Mouse (Mus musculus) monocyte, adult 2 months (primary cell): ENCODE measurements around the gene Spint4.

Experiments used
- DNase-seq, 2 experiments: peaks; one replicate each; pipeline ENCODE4 v3.0.0; 2022; ENCODE audit warnings: low spot score in 2 of 2, low read depth in 1 of 2

Spint4 gene

GRCm38 (mm10) chr2:164731719-164732118, 33.4 kb downstream of the Spint4 start:
- DNase-seq, result no peak

- no peak for DNase-seq
Measured at GRCm38 (mm10) chr2:164733259-164733658, 35.0 kb downstream of the Spint4 start.

GRCm38 (mm10) chr2:164734839-164735238, 36.5 kb downstream of the Spint4 start:
- DNase-seq, result no peak

DNA sequence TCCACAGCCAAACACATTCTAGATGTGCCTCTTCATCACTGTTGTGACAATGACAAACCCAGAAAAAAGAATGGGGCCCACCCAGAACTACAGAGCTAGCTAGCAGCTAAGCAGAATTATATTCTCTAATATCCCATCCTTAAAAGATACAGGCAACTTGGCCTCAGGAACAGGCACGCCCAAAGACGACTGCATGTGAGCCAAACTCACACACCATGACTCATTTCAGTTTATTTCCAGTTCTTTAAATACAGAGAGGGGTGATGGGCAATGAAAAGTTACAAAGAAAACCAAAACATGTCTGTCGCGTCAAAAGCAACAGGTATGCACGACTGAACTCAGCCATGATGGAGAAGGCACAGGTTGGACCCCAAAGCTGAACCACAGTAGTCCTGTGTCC, 37.1 kb downstream of the Spint4 start:
- no peak for DNase-seq

DNA sequence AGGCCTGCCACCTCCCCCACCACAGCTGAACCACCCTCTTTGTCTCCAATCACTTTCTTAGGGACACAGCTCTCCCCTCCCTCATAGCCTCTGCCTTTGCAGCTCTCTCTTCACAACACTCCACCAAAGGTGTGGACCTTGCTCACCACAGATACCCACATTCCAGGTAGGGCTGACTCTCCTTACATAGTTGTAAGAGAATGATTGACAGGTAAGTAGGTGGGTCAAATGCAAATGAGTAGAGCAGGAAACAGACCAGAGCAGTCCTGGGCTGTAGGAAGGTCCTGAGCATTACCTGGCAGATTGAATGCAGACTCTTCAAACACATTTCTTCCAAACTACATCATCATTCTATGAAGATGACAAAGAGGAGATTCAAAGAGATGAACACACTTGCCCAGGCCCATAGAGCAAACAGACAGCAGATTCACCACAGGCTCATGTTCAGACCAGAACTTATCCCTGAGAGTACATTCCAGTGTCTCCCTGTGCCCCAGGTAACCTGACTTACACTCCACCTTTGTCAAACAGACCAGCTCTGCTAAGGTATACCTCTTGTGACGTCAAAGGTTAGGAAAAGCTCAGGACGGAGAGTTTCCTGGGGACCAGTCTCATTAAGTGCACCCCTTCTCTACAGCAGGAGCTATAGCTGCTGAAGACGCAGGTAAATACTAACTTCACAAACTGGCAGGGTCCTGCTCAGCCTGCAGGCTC, 39.2 kb downstream of the Spint4 start:
- no peak for DNase-seq

DNA sequence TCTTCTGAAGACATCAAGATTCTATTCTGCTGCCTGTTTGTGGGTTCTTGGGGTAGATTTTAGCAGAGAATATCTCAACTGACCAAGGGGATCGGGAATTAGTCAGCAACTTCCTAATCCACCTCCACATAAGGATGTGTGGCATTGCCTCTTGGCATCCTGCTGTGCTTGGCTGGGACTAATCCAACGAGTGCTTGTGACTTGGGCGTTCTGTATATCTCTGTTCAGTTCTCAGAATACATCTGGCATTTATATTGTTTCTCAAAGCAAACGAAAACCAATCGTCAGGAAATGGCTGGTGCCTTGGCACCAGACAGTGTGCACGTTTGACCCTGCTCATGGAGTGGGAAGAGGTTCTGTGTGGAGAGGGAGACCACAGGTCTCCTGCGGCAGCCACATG, 41.6 kb downstream of the Spint4 start:
- DNase-seq, result no peak

DNA sequence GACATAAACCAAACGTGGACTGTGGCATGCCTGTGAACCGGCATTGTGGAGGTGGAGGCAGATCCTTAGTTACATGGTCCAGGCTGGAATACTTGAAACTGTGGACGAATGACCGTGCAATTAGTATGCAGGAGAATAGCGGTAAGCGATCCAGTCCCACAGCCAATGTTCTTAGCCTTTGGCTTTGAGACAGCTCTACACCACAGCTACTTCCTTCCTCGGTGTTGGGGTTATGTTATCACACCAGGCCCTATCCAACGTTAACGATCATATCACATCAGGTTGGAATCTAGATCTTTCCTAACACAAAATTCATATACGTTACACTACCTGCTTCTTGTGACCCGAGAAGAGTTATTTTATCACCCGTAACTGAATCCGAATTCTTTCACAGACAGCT, 46.7 kb downstream of the Spint4 start:
- no peak for DNase-seq

DNA sequence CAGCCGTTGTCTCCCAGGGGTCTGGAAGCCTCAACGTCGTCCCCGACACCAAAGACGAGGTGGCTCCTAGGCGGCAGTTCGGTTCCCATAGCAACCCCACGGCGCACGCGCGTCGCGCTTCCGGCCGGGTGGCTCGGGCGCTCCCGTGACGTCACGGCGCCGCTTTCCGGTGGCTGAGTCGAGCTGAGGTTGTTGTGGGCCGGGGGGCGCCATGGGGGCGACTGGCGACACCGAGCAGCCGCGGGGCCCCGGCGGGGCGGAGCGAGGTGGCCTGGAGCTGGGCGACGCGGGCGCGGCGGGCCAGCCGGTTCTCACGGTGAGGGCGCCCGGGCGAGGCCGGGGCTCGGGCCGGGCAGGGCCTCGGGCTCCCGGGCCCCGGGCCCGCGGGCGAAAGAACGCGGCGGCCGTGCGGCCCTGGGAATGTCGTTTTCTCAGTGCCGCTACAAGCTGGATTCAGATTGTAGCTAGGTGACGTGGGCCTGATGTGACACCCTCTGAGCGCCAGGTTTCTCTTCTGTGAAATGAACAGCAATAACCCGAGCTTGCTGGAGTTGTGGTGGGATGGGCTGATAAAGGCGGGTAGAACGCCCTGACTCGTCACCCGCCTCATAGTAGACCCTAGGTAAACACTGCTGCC, 47.7 kb downstream of the Spint4 start, which contains the start of the genes Wfdc3 and Dnttip1:
Gene Wfdc3 (minus strand): TSS at position 89 of the 637 bp plus-strand sequence.
Gene Dnttip1 (plus strand): TSS at position 141 of the 637 bp plus-strand sequence.
- DNase-seq, result peak; percentile 68 to 85

DNA sequence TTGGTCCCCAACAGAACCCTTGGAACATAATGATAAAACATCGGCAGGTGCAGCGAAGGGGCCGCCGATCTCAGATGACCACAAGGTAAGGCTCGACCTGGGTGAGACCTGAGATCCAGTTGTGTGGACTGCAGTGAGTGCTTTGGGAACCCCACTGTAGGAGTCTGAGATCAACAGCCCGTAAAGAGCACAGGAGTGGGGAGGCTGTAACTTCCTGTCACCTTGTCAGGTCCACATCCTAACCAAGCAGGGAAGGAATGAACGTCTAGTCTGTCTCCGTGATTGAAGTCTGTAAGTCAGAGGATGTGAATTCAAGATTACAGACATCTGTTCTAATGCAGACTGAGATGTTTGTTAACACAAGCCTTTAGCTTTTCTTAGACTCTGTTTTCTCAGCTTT, 48.4 kb downstream of the Spint4 start:
- DNase-seq, result no peak

GRCm38 (mm10) chr2:164748191-164748590, 49.9 kb downstream of the Spint4 start:
- DNase-seq, result no peak

DNA sequence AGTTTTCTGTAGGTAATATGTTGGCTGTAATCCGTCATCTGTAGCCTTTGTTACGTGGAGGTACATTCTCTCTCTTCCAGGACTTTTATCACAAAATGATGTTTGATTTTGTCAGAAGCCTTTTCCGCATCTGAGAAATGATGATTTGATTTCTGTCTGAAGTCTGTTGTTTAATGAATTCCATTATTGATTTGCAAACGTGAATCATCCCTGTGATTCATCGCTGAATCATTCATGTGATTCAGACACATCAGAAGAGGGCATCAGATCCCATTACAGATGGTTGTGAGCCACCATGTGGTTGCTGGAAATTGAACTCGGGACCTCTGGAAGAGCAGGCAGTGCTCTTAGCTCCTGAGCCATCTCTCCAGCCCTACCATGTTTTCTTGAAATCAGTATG, 50.7 kb downstream of the Spint4 start:
- no peak for DNase-seq
